Mouse (Mus musculus) limb, embryonic 15.5 days (tissue): ENCODE data around the gene Gm20671. TPM values are rescaled to one million over a fixed set of nuclear protein-coding genes. Genes with fewer than 3 reads are reported as not detected.
"Not testable (repeated sequence)": the region's sequence is repeated elsewhere in the genome, so short reads cannot be mapped to it uniquely, and the experiment has no call there.

Source experiments
- ATAC-seq: fragments of 200-750 bp; cut with Nextera tagmentation; 2 replicates; pipeline ENCODE4 v1.8.0; 2017; ENCODE audit warnings: low read depth, moderate TSS enrichment; ENCODE audit not compliant: insufficient number of reproducible peaks, low FRiP score, low TSS enrichment
- H3K27ac ChIP-seq: fragments of 300-500 bp; sonication (generic); 2 replicates; pipeline ENCODE4 v1.5.1; 2015; ENCODE audit warnings: moderate library complexity, mild to moderate bottlenecking, inconsistent platforms
- H3K27me3 ChIP-seq: fragments of 300-500 bp; sonication (generic); 2 replicates; pipeline ENCODE4 v1.6.1; 2015; ENCODE audit warnings: inconsistent platforms
- H3K36me3 ChIP-seq: fragments of 300-500 bp; sonication (generic); 2 replicates; pipeline ENCODE4 v1.6.1; 2015; ENCODE audit warnings: inconsistent platforms
- H3K4me1 ChIP-seq: fragments of 300-500 bp; sonication (generic); 2 replicates; pipeline ENCODE4 v1.6.1; 2015; ENCODE audit warnings: inconsistent platforms
- H3K4me2 ChIP-seq: fragments of 300-500 bp; sonication (generic); 2 replicates; pipeline ENCODE4 v1.6.1; 2015; ENCODE audit warnings: mild to moderate bottlenecking, inconsistent platforms
- H3K4me3 ChIP-seq: fragments of 300-500 bp; sonication (generic); 2 replicates; pipeline ENCODE4 v1.5.1; 2015; ENCODE audit warnings: mild to moderate bottlenecking, inconsistent platforms
- H3K9ac ChIP-seq: fragments of 300-500 bp; sonication (generic); 2 replicates; pipeline ENCODE4 v1.6.1; 2015; ENCODE audit warnings: inconsistent platforms
- H3K9me3 ChIP-seq: fragments of 300-500 bp; sonication (generic); 2 replicates; pipeline ENCODE4 v1.6.1; 2016; ENCODE audit warnings: inconsistent platforms
- WGBS: fragments of 180-500 bp; shearing (Covaris S2); methylation state at CpG from one replicate; pipeline ENCODE4 v1.1.7; 2015; 5-methylcytosine and 5-hydroxymethylcytosine counted together
- polyA plus RNA-seq: library from polyadenylated mRNA; unstranded; fragments of >200 nt; fragmentation: Nextera tagmentation; extraction: Ambion mirVana; gene quantifications from 2 replicates; pipeline ENCODE4 v1.2.1, GENCODE M21; 2015

The Gm20671 gene
- polyA plus RNA-seq, 1 experiment from 2014 or later = not detected

DNA sequence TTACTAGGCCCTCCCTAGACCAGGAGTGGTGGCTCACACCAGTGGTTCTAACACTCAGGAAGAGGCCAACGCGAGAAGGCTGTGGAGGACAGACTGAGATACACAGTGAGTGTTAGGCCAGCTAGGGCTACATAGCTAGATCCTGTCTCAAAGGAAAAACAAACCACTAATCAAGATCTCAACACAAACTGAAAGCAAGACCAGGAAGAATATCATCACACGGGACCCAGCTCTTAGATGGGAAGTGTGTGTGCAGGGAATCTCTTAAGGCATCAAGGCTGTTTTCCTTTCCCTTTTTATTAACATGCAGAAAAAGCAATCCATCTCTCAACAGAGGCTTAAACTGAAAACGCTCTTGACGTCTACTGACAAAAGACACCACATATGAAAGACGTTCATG is 25.1 kb upstream of the Gm20671 start:
- Histone ChIP-seq H3K4me2 (0 out of 2 replicates have a peak overlapping the region, but pooled peaks have one; percentile 68), H3K27ac (no peak overlapping the region), H3K4me1 (peaks cover 16% of the 10 kb centered on the region), H3K27me3 (no peaks in the 10 kb centered on the region), H3K4me3 (no peak overlapping the region), H3K9ac (no peak overlapping the region), H3K36me3 (peaks cover 9% of the 10 kb centered on the region; the same call in 1 of the 2 replicates), H3K9me3 (no peaks in the 10 kb centered on the region)
- no peak for ATAC-seq
- WGBS = 63% methylated on average over 6 of the region's 6 CpGs

DNA sequence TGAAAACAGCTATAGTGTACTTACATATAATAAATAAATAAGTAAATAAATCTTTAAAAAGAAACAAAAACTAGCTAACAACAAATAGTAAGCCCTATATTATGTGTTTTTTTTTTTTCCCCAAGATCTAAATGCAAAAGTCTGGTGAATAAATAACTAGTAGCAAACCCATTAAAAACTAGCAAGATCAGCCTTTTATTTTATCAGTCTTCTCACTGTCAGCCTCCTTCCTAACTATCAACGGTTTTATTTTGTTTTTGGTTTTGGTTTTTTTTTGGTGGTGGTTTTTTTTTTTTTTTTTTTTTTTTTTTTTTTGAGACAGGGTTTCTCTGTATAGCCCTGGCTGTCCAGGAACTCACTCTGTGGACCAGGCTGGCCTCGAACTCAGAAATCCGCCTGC is 22.7 kb upstream of the Gm20671 start:
- WGBS = 89% methylated on average over 3 of the region's 3 CpGs
- H3K36me3 ChIP-seq = peaks cover 30% of the 10 kb centered on the region; the same call in 1 of the 2 replicates
- not testable (repeated sequence) for H3K27me3 ChIP-seq, H3K4me3 ChIP-seq, H3K27ac ChIP-seq, H3K9ac ChIP-seq, H3K4me2 ChIP-seq, ATAC-seq, H3K9me3 ChIP-seq
- peaks cover 16% of the 10 kb centered on the region for H3K4me1 ChIP-seq

DNA sequence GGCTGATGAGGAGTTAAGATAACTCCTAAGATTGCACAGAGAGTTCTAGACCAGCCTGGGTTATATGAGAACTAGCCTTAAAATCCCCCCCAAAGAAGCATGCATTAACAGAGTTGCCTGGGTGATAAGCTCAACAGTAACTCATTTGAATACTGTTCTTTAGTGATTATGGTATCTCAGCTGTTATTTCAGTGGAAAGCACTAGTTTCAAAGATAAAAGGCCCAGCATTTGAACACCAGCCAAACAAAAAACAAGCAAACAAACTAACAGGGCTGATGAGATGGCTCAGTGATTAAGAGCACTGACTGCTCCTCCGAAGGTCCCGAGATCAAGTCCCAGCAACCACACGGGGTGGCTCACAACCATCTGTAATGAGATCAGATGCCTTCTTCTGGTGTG is 22.3 kb upstream of the Gm20671 start:
- no peaks in the 10 kb centered on the region for H3K27me3 ChIP-seq
- no peak overlapping the region for H3K4me3 ChIP-seq
- H3K4me2 ChIP-seq = no peak overlapping the region
- WGBS = 96% methylated on average over 3 of the region's 3 CpGs
- H3K4me1 ChIP-seq = peaks cover 16% of the 10 kb centered on the region
- H3K36me3 ChIP-seq = peaks cover 30% of the 10 kb centered on the region; the same call in 1 of the 2 replicates
- H3K27ac ChIP-seq = no peak overlapping the region
- H3K9ac ChIP-seq = no peak overlapping the region
- no peaks in the 10 kb centered on the region for H3K9me3 ChIP-seq
- no peak for ATAC-seq

DNA sequence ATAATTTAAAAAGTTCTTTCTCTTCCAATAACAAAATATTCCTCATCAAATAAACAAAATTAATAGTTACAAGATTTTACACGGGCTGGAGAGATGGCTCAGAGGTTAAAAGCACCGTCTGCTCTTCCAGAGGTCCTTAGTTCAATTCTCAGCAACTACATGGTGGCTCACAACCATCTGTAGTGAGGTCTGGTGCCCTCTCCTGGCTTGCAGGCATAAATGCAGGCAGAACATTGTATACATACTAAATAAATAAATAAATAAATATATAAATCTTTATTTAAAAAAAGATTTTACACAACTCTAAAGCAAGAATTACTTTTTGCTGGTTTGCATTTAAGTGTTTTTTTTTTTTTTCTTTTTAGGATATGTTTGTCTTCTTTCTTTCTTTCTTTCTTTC is 13.1 kb upstream of the Gm20671 start:
- H3K9ac ChIP-seq = no peak overlapping the region
- H3K4me1 ChIP-seq = no peaks in the 10 kb centered on the region
- no peak for ATAC-seq
- H3K4me3 ChIP-seq = no peak overlapping the region
- peaks cover 74% of the 10 kb centered on the region for H3K36me3 ChIP-seq
- H3K27ac ChIP-seq = no peak overlapping the region
- WGBS = 91% methylated on average over 2 of the region's 2 CpGs
- no peak overlapping the region for H3K4me2 ChIP-seq
- H3K27me3 ChIP-seq = no peaks in the 10 kb centered on the region
- H3K9me3 ChIP-seq = no peaks in the 10 kb centered on the region

DNA sequence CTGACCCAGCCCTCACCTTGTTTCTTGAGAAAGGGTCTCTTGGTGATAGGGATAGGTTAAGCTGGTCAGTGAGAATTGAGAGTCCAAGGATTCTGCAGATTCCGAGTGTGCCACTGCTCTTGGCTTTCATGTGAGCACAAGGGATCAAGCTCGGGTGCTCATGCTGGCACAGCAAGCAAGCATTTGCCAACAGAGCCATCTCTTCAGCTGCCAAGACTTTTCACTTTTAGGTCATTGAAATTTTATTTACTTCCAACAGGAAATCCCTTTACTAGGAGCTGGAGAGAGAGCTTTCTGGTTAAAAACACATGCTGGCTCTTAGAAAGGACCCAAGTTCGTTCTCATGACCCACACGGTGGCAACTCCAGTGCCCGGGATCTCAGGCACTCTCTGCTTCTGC is 10.1 kb upstream of the Gm20671 start:
- ATAC-seq = no peak
- no peaks in the 10 kb centered on the region for H3K27me3 ChIP-seq
- H3K4me3 ChIP-seq = no peak overlapping the region
- H3K9me3 ChIP-seq = no peaks in the 10 kb centered on the region
- H3K9ac ChIP-seq = no peak overlapping the region
- no peaks in the 10 kb centered on the region for H3K4me1 ChIP-seq
- H3K4me2 ChIP-seq = no peak overlapping the region
- WGBS = 65% methylated on average over 5 of the region's 5 CpGs
- no peak overlapping the region for H3K27ac ChIP-seq
- peaks cover 76% of the 10 kb centered on the region for H3K36me3 ChIP-seq

DNA sequence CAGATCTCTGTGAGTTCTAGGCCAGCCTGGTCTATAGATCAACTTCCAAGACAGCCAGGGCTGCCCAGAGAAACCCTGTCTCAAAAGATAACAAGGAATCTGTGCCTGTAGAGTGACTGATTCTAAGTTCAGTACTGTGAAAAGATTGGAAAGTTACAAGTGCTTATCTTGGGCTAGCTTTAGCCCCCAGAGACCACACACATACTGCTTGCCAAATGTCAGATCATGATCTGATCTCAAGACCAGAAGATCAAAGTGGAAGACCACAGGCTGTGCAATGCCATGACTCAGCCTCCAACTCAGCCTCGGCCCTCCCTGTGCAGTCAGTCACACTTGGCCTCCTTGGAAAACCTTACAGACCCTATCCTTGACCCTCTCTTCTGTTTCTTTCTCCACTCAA is 7.6 kb upstream of the Gm20671 start:
- Histone ChIP-seq H3K36me3 (peaks cover 84% of the 10 kb centered on the region), H3K27ac (no peak overlapping the region), H3K9me3 (no peaks in the 10 kb centered on the region), H3K27me3 (no peaks in the 10 kb centered on the region), H3K4me3 (no peak overlapping the region), H3K9ac (no peak overlapping the region), H3K4me2 (no peak overlapping the region), H3K4me1 (no peaks in the 10 kb centered on the region)
- no peak for ATAC-seq
- WGBS = 95% methylated on average over 1 of the region's 1 CpGs

DNA sequence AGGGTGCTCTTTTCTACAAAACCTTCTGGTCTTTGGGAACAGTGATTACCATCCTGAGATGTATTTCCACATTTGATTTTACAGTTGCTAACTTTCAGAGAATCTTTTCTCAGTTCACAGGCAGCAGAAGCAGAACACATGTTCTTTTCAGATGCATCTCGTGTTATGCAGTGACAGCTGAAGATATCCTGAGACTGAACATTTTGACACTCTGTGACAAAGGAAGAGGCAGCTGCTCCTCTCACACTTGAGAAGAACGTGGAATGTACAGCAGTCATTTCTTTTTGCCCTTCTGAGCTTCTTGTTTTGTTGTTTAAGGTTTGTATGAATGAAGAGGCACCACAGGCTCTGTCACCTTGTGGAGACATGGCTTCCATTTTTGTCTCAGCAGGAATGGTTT is 3.1 kb upstream of the Gm20671 start:
- Histone ChIP-seq H3K4me3 (no peak overlapping the region), H3K9me3 (no peaks in the 10 kb centered on the region), H3K36me3 (peaks cover 90% of the 10 kb centered on the region), H3K27ac (no peak overlapping the region), H3K4me2 (no peak overlapping the region), H3K4me1 (no peaks in the 10 kb centered on the region), H3K27me3 (no peaks in the 10 kb centered on the region), H3K9ac (no peak overlapping the region)
- WGBS = 87% methylated on average over 2 of the region's 2 CpGs
- no peak for ATAC-seq

DNA sequence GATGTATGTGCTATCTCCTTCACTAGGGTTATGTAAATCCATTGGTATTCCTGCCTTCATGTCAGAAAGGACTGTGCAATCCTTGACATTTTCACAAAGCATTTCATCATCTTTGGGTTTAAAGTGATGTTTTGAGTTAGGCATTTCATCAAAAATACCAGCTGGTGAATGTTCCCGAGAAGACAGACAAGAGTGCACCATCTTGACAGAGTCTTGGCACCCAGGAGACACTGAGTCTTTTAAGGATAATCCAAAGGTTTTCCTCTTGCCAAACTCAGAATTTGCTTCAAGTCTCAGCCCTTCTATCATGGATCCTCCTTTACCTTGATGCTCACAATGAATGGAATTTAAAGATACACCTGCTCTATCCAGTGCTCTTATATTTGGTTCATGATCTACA is 1.9 kb upstream of the Gm20671 start:
- not testable (repeated sequence) for H3K27me3 ChIP-seq, ATAC-seq, H3K9me3 ChIP-seq, H3K9ac ChIP-seq, H3K27ac ChIP-seq, H3K4me3 ChIP-seq, H3K4me2 ChIP-seq, H3K4me1 ChIP-seq
- H3K36me3 ChIP-seq = peaks cover 78% of the 10 kb centered on the region
- 81% methylated on average over 1 of the region's 1 CpGs for WGBS

DNA sequence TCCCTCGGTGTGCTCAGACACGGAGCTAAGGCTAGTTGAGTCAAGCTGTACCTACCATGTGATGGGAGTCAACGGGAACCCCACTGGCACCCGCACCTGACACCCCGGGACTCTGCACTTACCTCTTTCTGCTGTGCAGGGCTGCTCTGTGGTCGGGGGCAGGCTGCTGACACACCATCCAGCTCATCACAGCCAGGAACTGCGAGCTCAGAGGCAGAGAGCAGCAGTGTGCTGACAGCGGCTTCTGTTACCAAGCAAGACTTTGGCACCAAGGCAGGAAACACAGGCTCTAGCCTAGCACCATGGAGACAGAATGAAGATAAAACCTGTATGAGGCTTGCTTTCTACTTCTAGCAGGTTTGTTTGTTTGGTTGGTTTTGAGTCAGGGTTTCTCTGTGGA is 6.4 kb downstream of the Gm20671 start:
- Histone ChIP-seq H3K9me3 (no peaks in the 10 kb centered on the region), H3K4me1 (no peaks in the 10 kb centered on the region), H3K27ac (no peak overlapping the region), H3K9ac (no peak overlapping the region), H3K4me3 (no peak overlapping the region), H3K27me3 (no peaks in the 10 kb centered on the region), H3K4me2 (no peak overlapping the region), H3K36me3 (peaks cover 65% of the 10 kb centered on the region)
- no peak for ATAC-seq
- WGBS = 92% methylated on average over 8 of the region's 8 CpGs

DNA sequence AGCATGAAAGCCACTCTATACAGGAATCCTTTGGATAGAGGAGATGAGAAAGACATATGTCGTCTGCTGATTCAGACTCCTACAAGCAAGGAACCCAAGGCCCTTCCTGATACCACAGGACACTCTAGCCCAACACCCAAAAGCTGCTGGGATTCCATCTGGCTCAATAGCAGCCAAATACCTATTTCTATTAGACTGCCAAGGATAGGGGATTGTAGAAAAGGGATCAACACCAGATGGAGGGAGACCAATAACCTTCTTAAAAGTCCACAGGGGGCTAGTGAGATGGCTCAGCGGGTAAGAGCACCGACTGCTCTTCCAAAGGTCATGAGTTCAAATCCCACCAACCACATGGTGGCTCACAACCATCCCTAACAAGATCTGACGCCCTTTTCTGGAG is 11.5 kb downstream of the Gm20671 start:
- no peak for ATAC-seq
- Histone ChIP-seq H3K4me1 (no peaks in the 10 kb centered on the region), H3K9ac (no peak overlapping the region), H3K36me3 (peaks cover 59% of the 10 kb centered on the region), H3K4me3 (no peak overlapping the region), H3K27me3 (no peaks in the 10 kb centered on the region), H3K27ac (no peak overlapping the region), H3K4me2 (no peak overlapping the region), H3K9me3 (no peaks in the 10 kb centered on the region)
- WGBS = 89% methylated on average over 4 of the region's 4 CpGs

DNA sequence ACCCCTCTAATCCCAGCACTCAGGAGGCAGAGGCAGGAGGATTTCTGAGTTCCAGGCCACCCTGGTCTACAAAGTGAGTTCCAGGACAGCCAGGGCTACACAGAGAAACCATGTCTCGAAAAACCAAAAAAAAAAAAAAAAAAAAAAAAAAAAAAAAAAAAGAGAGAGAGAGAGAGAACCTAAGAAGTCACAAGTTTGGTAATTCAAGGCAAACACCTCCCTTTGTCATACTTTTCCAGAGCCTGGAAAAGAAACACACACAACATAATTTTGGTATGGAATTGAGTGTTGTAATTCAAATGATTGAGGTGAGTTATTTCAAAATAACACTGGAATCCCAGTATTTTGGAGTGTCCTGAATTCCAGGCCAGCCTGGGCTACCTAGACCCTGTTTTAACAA is 40.5 kb downstream of the Gm20671 start:
- peaks cover 19% of the 10 kb centered on the region for H3K36me3 ChIP-seq
- not testable (repeated sequence) for H3K9me3 ChIP-seq, ATAC-seq, H3K27me3 ChIP-seq, H3K4me1 ChIP-seq, H3K4me3 ChIP-seq, H3K27ac ChIP-seq, H3K4me2 ChIP-seq, H3K9ac ChIP-seq
- WGBS = 55% methylated on average over 1 of the region's 1 CpGs

DNA sequence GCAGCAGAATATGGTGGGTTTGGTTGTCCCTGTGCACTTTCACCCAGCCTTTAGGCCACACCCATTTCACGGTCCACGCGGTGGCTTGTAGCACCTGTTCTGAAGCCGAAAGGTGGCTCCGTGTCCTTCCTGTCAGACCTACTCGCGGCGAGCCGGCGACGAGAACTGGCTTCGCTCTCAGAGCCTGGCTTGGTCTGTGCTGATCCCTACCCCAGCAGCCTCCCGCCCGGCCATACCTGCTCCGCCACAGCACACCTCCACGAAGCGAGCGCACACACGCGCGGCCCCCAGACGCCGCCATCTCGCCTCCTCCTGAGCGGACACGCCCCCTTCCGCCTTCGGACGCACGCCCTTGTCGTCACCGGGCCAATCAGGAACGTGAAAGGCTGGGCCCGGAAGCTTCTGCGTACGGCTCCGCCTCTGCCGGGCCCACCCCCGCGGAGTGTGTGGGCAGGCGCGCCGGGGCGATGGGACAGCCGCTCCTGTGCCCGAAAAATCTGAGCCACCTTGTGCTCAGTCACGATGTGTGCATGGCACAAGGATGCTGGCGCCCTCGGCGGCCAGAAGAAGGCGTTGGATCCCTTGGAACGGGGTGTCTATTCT is 41.5 kb downstream of the Gm20671 start, which contains the start of gene Pisd:
Gene Pisd, minus strand, starts transcription at position 334 of the 603 bp plus-strand sequence.
- Histone ChIP-seq H3K9ac (peak within 1 kb of the TSS; percentile 61), H3K27ac (peak within 1 kb of the TSS; percentile 74), H3K4me1 (peaks cover 9% of the 10 kb centered on the region), H3K4me2 (peak within 1 kb of the TSS; percentile 82), H3K27me3 (no peaks in the 10 kb centered on the region), H3K4me3 (peak within 1 kb of the TSS; percentile 84), H3K9me3 (no peaks in the 10 kb centered on the region), H3K36me3 (peaks cover 11% of the 10 kb centered on the region)
- WGBS = under 1% methylated on average over 52 of the region's 52 CpGs
- peak; percentile 96 for ATAC-seq

DNA sequence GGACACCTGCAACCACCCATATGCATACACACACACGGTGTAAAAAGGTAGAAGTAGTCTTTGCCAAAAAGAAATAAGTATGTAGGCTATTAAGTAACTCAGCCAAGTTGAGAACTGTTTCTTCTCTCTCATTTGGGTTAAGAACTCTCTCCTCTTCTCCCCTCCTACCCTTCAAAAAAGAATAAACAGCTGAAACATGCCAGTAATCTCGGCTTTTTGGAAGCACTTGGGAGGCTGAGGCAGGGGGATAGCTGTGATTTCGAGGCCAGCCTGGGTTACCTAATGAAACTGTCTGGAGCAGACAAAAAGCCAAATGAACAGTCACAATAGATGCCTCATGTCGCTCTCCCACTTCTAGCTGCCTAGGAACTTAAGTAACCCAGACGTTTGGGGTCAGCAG is 42.2 kb downstream of the Gm20671 start:
- no peak for ATAC-seq
- Histone ChIP-seq H3K4me3 (peak overlapping the region; percentile 84), H3K27me3 (no peaks in the 10 kb centered on the region), H3K9ac (peak overlapping the region; percentile 61), H3K4me1 (peaks cover 9% of the 10 kb centered on the region), H3K36me3 (peaks cover 10% of the 10 kb centered on the region), H3K9me3 (no peaks in the 10 kb centered on the region), H3K4me2 (peak overlapping the region; percentile 82), H3K27ac (no peak overlapping the region)
- WGBS = 23% methylated on average over 5 of the region's 5 CpGs
